Mouse (Mus musculus): Measurements from ENCODE around the gene Gmeb1.

Gene Gmeb1

DNA sequence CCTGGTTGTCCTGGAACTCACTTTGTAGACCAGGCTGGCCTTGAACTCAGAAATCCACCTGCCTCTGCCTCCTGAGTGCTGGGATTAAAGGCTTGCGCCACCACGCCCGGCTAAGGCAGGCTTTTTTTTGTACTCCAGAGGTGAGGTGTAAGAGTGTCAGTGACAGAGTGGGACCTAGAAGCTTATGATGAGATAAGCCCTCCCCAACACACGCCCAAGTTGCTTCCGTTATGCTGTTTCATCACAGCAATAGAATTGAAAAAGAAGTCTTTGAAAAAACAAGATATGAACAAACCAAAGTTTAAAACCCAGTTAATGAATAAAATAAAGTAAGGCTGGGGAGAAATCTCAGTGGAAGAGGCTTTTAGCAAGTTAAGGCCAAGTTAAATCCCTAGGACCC is 31.0 kb downstream of the Gmeb1 start:
- DNase-seq (ENCODE audit: low read depth, low spot score) = no peak

DNA sequence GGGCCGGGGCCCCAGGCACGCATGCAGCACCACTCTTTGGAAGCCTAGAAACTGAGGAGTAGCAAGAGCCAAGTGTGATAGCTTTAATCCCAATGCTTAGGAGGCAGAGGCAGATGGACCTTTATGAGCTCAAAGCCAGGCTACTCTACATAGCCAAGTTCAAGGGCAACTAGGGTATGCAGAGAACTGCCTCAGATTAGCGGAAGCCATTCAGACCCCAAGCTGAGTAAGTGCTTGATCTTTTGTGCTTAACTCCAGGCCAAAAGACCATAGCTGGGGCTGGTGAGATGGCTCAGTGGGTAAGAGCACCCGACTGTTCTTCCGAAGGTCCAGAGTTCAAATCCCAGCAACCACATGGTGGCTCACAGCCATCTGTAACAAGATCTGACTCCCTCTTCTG is 39.4 kb downstream of the Gmeb1 start:
- DNase-seq (ENCODE audit: low read depth, low spot score) = peak; percentile 73

DNA sequence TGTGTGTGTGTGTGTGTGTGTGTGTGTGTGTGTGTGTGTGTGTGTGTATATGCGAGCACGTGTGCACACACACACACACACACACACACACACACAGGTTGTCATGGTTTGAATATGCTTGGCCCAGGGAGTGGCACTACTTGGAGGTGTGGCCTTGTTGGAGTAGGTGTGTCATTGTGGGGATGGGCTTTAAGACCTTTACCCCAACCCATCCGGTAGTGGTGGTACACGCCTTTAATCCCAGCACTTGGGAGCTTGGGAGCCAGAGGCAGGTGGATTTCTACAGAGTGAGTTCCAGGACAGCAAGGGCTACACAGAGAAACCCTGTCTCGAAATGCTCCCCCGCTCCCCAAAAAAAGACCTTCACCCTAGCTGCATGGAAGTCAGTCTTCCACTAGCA is 43.0 kb downstream of the Gmeb1 start:
- peak; percentile 43 for DNase-seq (ENCODE audit: low read depth, low spot score)

DNA sequence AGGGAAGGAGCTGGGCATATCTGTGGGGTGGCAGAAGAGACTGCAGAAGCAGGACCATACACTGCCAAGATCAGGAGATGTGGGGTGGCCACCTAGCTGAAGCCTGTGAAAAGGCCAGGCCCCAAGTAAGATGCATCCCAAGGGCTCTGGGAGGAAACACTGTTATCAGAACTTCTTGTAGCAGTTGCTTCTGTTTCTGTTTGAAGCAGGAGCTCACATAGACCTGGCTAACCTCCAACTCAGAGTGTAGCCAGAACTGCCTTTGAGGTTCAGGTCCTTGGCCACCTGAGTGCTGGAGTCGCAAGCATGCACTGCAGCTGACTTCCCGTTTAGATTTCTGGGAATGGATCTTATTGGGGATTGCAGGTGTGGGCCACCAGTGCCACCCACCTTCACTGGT is 43.6 kb downstream of the Gmeb1 start:
- DNase-seq (ENCODE audit: low read depth, low spot score) = no peak

DNA sequence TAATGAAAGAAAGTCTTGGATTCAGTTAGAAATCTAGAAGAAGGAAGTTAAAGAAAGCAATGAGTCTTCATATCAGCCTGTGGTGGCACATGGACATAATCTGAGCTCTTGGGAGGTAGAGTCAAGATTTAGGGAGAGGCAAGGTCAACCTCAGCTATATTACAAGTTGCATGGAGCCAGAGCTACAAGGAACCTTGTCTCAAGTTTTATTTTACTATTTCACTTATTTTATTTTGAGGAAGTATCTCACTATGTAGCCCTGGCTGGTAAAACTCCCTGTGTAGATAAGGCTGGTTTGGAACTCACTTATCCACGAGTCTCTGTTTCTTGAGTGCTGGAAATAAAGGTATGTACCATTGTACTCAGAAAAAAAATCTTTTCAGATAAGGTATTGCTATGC is 44.8 kb downstream of the Gmeb1 start:
- no peak for DNase-seq (ENCODE audit: low read depth, low spot score)

DNA sequence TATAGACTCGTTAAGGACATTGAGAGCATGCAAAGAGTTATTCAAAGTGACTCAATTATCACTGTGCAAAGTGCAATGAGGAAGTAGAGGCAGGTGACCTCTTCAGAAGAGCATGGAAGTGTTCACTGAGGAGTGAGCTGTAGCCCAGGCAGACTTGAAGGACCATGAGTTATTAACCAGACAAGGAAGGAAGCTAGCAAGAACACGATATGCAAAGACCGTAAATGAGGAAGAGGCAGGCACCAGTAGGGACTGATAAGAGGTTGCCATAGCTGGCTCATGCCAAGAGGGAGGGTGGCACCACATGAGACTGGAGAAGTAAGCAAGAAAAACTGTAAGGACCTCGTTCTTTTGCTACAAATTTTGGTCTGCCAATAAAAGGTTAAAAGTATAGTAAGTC is 46.6 kb downstream of the Gmeb1 start:
- DNase-seq (ENCODE audit: low read depth, low spot score) = no peak

DNA sequence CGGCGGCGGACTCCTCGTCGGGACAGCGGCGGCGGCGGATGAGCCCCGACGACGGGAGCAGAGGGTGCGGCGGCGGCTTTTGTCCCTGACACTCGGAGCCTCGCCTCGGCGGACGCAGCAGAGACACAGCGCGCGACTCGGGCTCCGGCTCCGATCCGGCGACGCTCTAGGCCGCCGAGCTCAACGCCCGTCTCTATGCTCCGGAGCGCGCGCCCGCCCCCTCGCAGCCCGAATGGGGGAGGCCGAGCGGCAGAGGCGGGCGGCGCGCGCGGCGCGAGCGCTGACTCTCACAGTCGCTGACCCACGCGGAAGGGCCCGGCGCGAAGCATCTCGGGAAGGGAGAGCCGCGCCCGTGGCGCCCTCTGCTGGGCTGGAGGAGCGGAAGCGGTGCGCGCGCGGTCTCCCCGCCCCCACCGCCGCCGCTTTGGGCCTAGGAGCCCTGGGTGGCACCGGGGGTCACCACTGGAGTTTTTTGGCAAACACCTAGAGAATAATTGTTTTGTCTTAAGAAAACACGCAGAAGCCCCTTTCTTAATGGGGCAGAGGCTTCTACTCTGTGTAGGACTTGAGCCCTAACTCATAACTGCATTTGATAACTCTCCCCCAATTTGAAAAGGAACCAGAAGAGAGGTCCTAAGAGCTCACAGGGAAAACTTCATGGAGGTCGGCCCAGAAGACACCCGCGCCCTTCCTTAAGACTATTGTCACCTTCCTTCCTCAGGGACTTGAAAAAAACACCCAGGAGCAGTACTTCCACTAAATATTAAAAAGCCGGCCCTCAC is 49.3 kb downstream of the Gmeb1 start, which contains the start of gene Ythdf2:
TSS of gene Ythdf2 (minus strand) at position 351 of the 782 bp plus-strand sequence.
- peak; percentile 95 for DNase-seq (ENCODE audit: low read depth, low spot score)

DNA sequence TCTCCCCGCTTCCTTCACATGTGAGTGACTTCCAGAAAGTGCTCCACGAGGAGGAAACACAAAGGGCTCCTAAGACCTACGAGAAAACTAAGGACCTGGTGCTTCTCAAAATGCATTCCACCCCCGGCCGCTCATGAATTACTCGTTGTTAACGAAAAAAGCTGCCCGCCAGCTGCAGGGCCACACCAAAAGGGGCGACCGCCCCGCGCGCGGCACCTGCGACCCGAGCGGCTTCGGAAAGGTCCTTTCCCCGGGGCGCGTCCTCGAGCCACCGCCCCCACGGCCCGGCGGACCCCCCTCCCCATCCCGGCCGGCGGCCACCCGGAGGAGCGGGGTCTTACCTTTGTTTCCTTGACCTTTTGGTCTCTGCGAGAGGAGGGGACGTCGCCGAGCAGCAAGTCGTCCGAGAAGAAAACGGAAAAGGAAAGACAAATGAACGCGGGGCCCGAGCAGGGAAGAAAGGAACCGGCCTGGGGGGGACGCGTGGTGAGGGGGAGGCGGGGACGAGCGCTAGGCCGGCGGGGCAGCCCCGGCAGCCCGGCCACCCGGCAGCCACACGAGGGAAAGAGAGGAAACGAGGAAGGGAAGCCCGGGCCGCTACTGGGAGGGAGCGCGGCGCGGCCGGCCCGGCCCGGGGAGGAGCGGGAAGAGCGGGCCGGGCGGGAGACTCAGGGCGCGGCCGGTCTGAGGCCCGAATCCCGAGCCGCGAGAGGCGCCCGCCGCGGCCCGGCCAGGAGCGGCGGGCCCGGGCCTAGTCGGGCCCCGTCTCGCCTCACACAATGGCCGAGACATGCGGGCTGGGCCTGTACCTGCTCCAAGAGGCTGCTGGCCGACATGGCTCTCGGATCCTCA is 50.1 kb downstream of the Gmeb1 start:
- no peak for DNase-seq (ENCODE audit: low read depth, low spot score)

DNA sequence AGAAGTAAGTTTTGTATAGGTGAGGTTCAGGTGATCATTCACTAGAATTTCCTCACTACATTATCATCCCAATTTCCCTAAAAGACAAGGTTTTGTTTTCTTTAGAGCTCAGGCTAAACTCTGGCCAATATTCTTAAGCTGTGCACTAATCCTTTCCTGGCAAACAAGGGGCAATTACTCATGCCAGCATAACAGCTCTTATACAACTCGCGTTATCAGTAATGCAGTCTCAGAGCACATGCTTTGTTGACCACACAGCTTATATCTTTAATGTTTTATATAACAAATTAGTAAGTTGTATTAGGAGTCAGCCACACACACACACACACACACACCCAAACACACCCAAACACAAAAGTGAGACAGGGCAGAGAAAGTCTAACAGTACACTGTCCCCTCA is 51.1 kb downstream of the Gmeb1 start:
- no peak for DNase-seq (ENCODE audit: low read depth, low spot score)

DNA sequence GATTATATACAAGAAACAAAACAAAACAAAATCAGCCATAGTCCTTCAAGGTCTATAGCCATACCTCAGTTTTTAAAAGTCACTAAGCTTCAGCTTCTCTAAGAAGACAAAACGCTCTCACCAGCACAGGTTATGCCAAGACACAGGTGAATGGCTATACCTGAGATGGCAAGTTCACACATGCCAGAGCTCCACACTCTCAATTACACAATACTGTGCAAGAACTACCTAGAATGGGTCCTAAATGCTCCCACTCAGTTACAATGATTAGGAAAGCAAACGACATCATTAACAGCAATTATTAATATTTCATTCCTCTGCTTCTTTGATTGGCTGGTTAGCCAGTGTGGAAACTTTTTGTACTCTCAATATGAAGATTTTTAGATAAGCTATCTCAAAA is 52.1 kb downstream of the Gmeb1 start:
- DNase-seq (ENCODE audit: low read depth, low spot score) = no peak

DNA sequence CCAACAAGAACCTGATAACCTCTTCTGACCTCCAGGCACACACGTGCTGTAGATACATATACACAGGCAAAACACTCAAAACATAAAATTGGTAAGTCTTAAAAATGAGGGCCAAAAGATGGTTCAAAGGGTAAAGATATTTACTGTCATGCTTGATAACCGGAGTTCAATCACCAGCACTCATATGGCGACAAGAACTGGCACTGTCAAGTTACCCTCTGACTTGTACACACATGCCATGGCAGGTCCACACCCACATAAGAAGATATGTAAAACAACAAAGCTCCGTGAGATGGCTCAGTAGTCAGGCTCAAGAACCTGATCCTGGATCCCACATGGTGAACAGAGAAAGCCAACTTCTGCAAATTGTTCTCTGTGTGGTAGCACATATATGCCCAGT is 54.1 kb downstream of the Gmeb1 start:
- DNase-seq (ENCODE audit: low read depth, low spot score) = no peak

DNA sequence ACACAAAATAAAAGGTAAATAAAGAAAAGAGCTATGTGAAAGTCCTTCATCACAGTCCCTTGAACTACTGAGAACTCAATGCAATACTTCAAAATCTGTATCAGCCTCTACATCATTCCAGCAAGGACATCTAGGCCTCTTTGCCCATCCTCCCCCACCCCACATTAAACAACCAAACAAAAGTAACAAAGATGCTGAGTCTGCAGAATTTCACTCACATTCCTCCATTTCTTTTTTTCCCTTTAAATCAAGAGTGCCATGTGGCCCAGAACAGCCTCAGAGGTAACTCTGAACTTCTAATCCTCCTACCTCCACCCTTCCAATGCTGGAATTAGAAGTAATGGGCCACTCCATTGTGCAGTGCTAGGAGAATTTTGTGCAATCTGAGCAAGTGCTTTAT is 62.6 kb downstream of the Gmeb1 start:
- DNase-seq (ENCODE audit: low read depth, low spot score) = no peak

DNA sequence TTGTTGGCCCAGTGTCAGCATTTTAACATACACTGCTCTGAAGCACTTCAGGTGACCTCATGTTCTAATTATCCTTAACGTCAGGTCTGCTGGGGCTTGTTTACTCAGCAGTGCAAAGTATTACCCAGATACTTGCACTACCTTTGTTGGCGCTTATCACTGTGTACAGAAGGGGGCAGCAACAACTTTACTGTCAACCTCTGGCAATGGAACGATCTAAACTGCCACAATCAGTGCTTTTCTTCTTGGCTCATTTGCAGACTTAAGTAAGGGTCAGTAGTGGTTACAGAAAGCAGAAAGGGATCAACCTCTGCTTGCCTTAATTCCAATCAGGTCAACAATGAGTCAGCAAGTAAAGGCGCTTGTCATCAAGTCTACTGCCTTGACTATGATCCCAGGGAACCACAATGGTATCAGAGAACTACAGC is 63.1 kb downstream of the Gmeb1 start:
- DNase-seq (ENCODE audit: low read depth, low spot score) = peak; percentile 58

DNA sequence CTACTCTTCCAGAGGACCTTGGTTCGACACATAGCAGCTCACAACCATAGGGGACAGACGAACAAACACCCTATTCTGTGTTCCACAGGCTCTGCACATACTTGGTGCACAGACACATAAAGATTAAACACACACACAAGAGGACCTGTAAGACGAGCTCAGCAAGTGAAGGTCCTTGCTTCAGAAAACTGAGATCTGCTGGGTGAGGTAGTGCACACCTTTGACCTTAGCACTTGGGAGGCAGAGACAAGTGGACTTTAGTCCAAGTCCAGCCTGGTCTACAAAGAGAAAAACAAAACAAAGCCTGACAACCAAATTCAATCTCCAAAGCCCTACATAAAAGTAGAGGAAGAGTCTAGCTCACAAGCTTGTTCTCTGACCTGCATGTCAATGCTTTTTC is 66.4 kb downstream of the Gmeb1 start:
- DNase-seq (ENCODE audit: low read depth, low spot score) = no peak

DNA sequence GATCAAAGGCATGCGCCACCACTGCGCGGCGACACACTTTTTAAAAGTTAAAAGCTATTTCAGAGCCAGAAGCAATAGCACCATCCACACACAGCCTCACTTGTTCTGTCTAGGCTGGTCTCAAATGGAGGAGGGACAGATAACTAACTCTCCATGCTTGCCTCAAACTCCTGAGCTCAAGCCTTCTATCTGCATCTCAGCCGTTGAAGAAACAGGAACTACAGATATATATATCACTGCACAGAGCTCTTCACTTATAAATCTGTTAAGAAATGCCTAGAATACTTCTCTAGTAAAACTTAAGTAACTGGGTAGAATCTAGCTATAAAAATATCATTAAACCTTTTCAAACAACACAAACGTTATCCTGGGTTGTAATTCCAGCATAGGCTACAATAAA is 67.0 kb downstream of the Gmeb1 start:
- DNase-seq (ENCODE audit: low read depth, low spot score) = no peak

DNA sequence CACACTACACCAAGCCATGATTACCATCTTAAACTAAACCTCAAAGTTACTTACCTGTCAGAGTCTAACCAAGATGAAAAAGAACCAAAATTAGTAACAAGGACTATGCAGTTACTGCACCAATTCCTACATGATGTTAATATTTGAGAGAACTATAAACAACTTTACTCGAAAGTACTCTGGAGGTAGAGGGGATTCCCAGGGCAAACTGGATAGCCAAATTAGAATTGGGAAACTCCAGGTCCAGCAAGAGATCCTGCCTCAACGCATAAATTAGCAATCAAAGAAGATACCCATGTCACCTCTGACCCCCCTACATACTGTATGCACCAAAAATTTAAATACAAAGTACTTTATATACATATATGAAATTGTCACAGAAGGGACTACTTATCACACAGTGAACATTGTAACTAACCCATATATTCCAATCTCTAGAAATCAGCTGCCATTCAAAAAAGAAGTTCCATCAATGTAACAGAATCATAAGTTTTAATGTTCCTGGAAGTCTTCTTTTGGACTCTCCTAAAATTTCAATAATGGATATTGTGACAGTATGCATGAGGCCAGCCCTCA is 73.5 kb downstream of the Gmeb1 start:
- no peak for DNase-seq (ENCODE audit: low read depth, low spot score)

DNA sequence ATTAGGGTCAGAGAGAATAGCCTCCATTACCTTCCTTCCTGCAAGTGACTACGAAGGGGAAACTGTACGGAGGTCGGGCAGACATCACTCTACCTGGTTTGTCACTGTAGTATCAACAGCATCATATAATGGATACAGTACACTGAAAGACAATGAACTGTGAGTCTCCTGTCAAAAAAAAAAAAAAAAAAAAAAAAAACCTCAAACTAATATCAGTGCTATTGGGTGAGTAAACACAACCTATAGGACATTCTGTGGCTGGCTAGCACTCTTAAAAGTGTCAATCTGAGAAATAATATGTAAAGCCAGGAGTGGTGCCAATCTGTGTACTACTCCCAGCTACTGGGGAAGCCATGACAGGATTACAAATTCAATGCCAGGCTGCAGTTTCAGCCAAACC is 78.2 kb downstream of the Gmeb1 start:
- DNase-seq (ENCODE audit: low read depth, low spot score) = no peak

DNA sequence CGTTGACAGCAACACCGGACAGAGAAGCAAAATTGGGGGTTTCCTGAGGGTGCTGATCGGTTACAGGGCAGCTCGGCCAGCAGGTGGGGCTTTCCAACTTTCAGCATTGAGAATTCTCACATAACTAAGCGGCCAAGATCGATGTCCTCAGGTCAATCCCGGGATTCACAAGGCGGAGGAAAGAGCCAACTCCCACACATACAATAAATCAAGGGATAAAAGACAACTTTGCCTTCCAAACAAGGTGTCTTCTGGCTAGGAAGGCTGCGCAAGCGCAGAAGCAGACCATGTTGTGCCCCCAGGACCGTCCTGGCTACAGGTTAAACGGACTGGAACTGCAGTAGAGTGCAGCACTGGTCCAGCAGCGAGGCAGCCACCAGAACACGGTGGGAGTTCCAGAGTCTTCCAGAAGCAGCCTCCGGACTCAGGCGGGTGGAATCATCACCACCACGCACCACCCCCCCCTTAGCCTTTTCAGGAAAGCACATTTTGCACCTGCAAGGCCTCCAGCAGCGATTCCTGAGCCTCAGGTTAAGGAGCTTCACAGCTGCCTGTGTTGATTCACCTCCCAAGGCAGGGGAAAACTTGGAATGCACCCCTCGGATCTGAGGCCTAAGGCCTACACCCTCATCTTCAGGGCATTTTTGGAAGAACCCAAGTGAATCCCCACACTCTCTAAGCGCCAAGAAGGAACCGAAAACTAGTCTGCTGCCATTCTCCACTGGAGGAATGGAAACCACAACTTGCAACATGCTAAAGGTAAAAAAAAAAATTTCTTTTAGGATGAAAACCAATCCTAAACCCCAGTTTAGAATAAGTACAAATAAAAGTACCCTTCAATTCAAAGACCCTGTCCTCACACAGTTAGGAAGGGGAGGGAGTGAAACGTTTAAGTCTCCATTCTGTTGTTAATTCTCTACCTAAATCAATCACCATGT is 79.4 kb downstream of the Gmeb1 start:
- peak; percentile 43 for DNase-seq (ENCODE audit: low read depth, low spot score)

DNA sequence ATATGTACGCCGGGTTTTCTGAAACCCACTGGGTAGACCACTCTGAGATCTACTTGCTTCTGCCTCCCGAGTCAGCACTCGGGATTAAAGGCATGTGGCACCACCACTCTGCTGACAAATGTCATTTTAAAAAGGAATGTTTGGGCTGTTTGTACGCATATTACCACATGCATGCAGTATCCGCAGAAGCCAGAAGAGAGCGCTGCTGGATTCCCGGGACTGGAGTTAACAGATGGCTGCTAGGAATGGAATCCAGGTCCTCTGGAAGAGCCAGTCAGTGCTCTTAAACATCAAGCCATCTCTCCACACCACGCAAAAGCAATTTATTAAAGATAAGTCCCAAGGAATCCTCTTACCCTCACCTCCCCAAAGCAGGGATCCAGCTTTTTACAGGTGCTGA is 80.7 kb downstream of the Gmeb1 start:
- peak; percentile 64 for DNase-seq (ENCODE audit: low read depth, low spot score)

DNA sequence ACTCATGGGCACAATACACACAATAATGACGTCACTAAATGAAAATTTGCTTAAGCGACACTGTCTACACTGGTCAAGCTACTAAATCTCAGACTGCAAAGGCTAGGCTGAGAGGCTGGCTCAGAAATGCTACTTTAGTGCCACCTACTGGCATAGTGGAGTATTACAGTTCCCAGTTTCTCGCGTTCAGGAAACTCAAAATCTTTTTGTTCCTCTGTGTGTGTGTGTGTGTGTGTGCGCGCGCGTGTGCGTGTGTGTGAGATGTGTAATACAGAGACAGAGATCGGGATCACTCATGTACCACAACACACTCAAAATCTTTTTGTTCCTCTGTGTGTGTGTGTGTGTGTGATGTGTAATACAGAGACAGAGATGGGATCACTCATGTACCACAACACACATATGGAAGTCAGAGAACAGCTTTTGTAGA is 82.8 kb downstream of the Gmeb1 start:
- peak; percentile 78 for DNase-seq (ENCODE audit: low read depth, low spot score)

DNA sequence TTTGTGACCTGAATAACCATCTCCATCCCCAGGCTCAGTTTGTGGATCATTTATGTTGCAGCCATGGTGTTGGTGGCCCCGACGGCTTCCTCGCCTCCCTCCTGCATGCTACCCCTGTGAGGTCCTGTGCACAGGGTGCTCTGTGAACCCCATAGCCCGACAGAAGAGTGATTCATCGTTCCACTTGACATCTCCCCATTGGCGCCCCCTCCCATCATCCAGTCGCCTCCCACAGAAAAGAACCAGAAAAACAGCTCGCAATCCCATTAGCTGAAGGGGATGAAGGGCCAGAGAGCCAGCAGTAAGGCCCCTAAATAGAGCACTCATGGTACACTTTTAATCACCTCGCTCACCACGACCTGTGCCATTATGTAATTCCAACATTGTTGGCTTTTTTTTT is 84.9 kb downstream of the Gmeb1 start:
- no peak for DNase-seq (ENCODE audit: low read depth, low spot score)

Data from ES-CJ7 (cell line).